Mouse (Mus musculus) embryonic facial prominence, embryonic 10.5 days (tissue): ENCODE measurements at regions not wholly inside any gene's neighbourhood (a gene's known extent, or its start where the extent isn't known, plus 50 kb on each side); places are given as distances from the start of the nearest gene placed in this dataset.

ENCODE experiments used
- DNase-seq: peaks from one replicate; pipeline ENCODE4 v3.0.0-alpha.2; 2017; ENCODE audit warnings: low spot score
- H3K27ac ChIP-seq: fragments of 300-500 bp; sonication (generic); replicated peaks from 2 replicates; pipeline ENCODE4 v1.5.1; 2016; ENCODE audit warnings: mild to moderate bottlenecking
- H3K27me3 ChIP-seq: fragments of 300-500 bp; sonication (generic); replicated peaks from 2 replicates; pipeline ENCODE4 v1.6.1; 2016; ENCODE audit warnings: low read depth, mild to moderate bottlenecking; ENCODE audit not compliant: poor library complexity, severe bottlenecking
- H3K36me3 ChIP-seq: fragments of 300-500 bp; sonication (generic); replicated peaks from 2 replicates; pipeline ENCODE4 v1.6.1; 2016; ENCODE audit warnings: mild to moderate bottlenecking, moderate library complexity
- H3K4me1 ChIP-seq: fragments of 300-500 bp; sonication (generic); 2 replicates; pipeline ENCODE4 v1.6.1; 2016
- H3K4me3 ChIP-seq: fragments of 300-500 bp; sonication (generic); 2 replicates; pipeline ENCODE4 v1.5.1; 2016; ENCODE audit warnings: mild to moderate bottlenecking, moderate library complexity
- H3K9me3 ChIP-seq: fragments of 300-500 bp; sonication (generic); 2 replicates; pipeline ENCODE4 v1.6.1; 2016; ENCODE audit warnings: mild to moderate bottlenecking
- WGBS: fragments of 180-500 bp; shearing (Covaris S2); methylation state at CpG from one replicate; pipeline ENCODE4 v1.1.7; 2016; 5-methylcytosine and 5-hydroxymethylcytosine counted together

- H3K36me3 ChIP-seq: no peaks in the 10 kb centered on the region
- 63% methylated on average over 1 of the region's 1 CpGs for WGBS
- no peaks in the 10 kb centered on the region for H3K27me3 ChIP-seq
- no peak overlapping the region for H3K4me3 ChIP-seq
- no peaks in the 10 kb centered on the region for H3K4me1 ChIP-seq
- H3K27ac ChIP-seq: no peak overlapping the region
- no peak for DNase-seq
- H3K9me3 ChIP-seq: no peaks in the 10 kb centered on the region
These were observed 210.5 kb upstream of the A1bg start for GRCm38 (mm10) chr15:61133316-61133715.

- Histone ChIP-seq H3K27me3 (no peaks in the 10 kb centered on the region), H3K4me3 (no peak overlapping the region), H3K36me3 (no peaks in the 10 kb centered on the region), H3K4me1 (no peaks in the 10 kb centered on the region), H3K27ac (no peak overlapping the region), H3K9me3 (no peaks in the 10 kb centered on the region)
- 75% methylated on average over 2 of the region's 2 CpGs for WGBS
- DNase-seq: no peak
These were observed 205.2 kb upstream of the A1bg start for GRCm38 (mm10) chr15:61127971-61128370.

- H3K9me3 ChIP-seq: no peaks in the 10 kb centered on the region
- H3K4me3 ChIP-seq: no peak overlapping the region
- H3K27me3 ChIP-seq: no peaks in the 10 kb centered on the region
- H3K36me3 ChIP-seq: no peaks in the 10 kb centered on the region
- no peak for DNase-seq
- H3K27ac ChIP-seq: no peak overlapping the region
- no peaks in the 10 kb centered on the region for H3K4me1 ChIP-seq
These were observed 204.3 kb upstream of the A1bg start for GRCm38 (mm10) chr15:61127130-61127529.

- H3K9me3 ChIP-seq: no peaks in the 10 kb centered on the region
- no peak overlapping the region for H3K4me3 ChIP-seq
- H3K27me3 ChIP-seq: no peaks in the 10 kb centered on the region
- 63% methylated on average over 1 of the region's 1 CpGs for WGBS
- no peak overlapping the region for H3K27ac ChIP-seq
- no peak for DNase-seq
- H3K36me3 ChIP-seq: no peaks in the 10 kb centered on the region
- no peaks in the 10 kb centered on the region for H3K4me1 ChIP-seq
These were observed 194.1 kb upstream of the A1bg start for GRCm38 (mm10) chr15:61116912-61117311.

GRCm38 (mm10) chr15:61109429-61110128 lies 186.8 kb upstream of the A1bg start:
- Histone ChIP-seq H3K4me1 (peaks cover 20% of the 10 kb centered on the region), H3K36me3 (no peaks in the 10 kb centered on the region), H3K27ac (peak overlapping the region; percentile 69), H3K9me3 (no peaks in the 10 kb centered on the region), H3K27me3 (no peaks in the 10 kb centered on the region), H3K4me3 (no peak overlapping the region)
- DNase-seq: peak; percentile 34
- 32% methylated on average over 4 of the region's 4 CpGs for WGBS

GRCm38 (mm10) chr15:61108957-61109356 lies 186.1 kb upstream of the A1bg start:
- no peaks in the 10 kb centered on the region for H3K9me3 ChIP-seq
- H3K27ac ChIP-seq: peak overlapping the region; percentile 69
- H3K4me3 ChIP-seq: no peak overlapping the region
- DNase-seq: peak; percentile 21
- H3K36me3 ChIP-seq: no peaks in the 10 kb centered on the region
- H3K4me1 ChIP-seq: peaks cover 26% of the 10 kb centered on the region
- no peaks in the 10 kb centered on the region for H3K27me3 ChIP-seq
- 37% methylated on average over 2 of the region's 2 CpGs for WGBS

GRCm38 (mm10) chr15:61102421-61103412 lies 179.9 kb upstream of the A1bg start:
- 33% methylated on average over 7 of the region's 7 CpGs for WGBS
- DNase-seq: peak; percentile 31
- no peak overlapping the region for H3K27ac ChIP-seq
- no peak overlapping the region for H3K4me3 ChIP-seq
- H3K27me3 ChIP-seq: no peaks in the 10 kb centered on the region
- no peaks in the 10 kb centered on the region for H3K36me3 ChIP-seq
- H3K9me3 ChIP-seq: no peaks in the 10 kb centered on the region
- peaks cover 24% of the 10 kb centered on the region for H3K4me1 ChIP-seq

- Histone ChIP-seq H3K27me3 (no peaks in the 10 kb centered on the region), H3K4me1 (peaks cover 23% of the 10 kb centered on the region), H3K27ac (no peak overlapping the region), H3K36me3 (no peaks in the 10 kb centered on the region), H3K4me3 (no peak overlapping the region), H3K9me3 (no peaks in the 10 kb centered on the region)
- WGBS: 83% methylated on average over 4 of the region's 4 CpGs
- DNase-seq: no peak
These were observed 178.0 kb upstream of the A1bg start for GRCm38 (mm10) chr15:61100807-61101206.

GRCm38 (mm10) chr15:61098968-61099367 lies 176.2 kb upstream of the A1bg start:
- Histone ChIP-seq H3K4me3 (no peak overlapping the region), H3K36me3 (no peaks in the 10 kb centered on the region), H3K4me1 (peaks cover 16% of the 10 kb centered on the region), H3K27me3 (no peaks in the 10 kb centered on the region), H3K9me3 (no peaks in the 10 kb centered on the region), H3K27ac (no peak overlapping the region)
- DNase-seq: no peak
- 24% methylated on average over 1 of the region's 1 CpGs for WGBS

- no peaks in the 10 kb centered on the region for H3K27me3 ChIP-seq
- H3K4me3 ChIP-seq: no peak overlapping the region
- peaks cover 13% of the 10 kb centered on the region for H3K4me1 ChIP-seq
- no peak for DNase-seq
- no peaks in the 10 kb centered on the region for H3K36me3 ChIP-seq
- no peak overlapping the region for H3K27ac ChIP-seq
- H3K9me3 ChIP-seq: no peaks in the 10 kb centered on the region
These were observed 175.7 kb upstream of the A1bg start for GRCm38 (mm10) chr15:61098519-61098918.

GRCm38 (mm10) chr15:61096021-61096781 lies 173.4 kb upstream of the A1bg start:
- Histone ChIP-seq H3K4me3 (no peak overlapping the region), H3K27me3 (no peaks in the 10 kb centered on the region), H3K4me1 (0 out of 2 replicates have a peak, but pooled peaks cover 3% of the 10 kb centered on the region), H3K36me3 (no peaks in the 10 kb centered on the region), H3K27ac (no peak overlapping the region), H3K9me3 (no peaks in the 10 kb centered on the region)
- WGBS: 71% methylated on average over 3 of the region's 3 CpGs
- no peak for DNase-seq

GRCm38 (mm10) chr15:61055017-61055609 lies 132.3 kb upstream of the A1bg start:
- Histone ChIP-seq H3K4me3 (no peak overlapping the region), H3K36me3 (no peaks in the 10 kb centered on the region), H3K27ac (no peak overlapping the region), H3K4me1 (no peaks in the 10 kb centered on the region), H3K27me3 (no peaks in the 10 kb centered on the region), H3K9me3 (no peaks in the 10 kb centered on the region)
- DNase-seq: no peak
- WGBS: 61% methylated on average over 7 of the region's 7 CpGs
